8 mouse cellular contexts compared by ENCODE assay signal in genomic region chr16:76370716-76371613, GRCm38 (mm10). TPM values are rescaled to one million over a fixed set of nuclear protein-coding genes. Genes with fewer than 3 reads are reported as not detected.
DNase-seq lines count a peak whose midpoint lies in the region; ATAC-seq and TF ChIP-seq lines count a peak whose summit lies in the region.

No protein-coding gene starts in this region.

- peak overlapping the region; percentile 67 for H3K4me2 ChIP-seq in hindbrain, embryonic 13.5 days
- peak overlapping the region; percentile 60 for H3K4me2 ChIP-seq in midbrain, embryonic 12.5 days (replicated peaks)

- no peaks in the 10 kb centered on the region for H3K36me3 ChIP-seq in hindbrain, embryonic 13.5 days
- H3K36me3 ChIP-seq in midbrain, embryonic 12.5 days: no peaks in the 10 kb centered on the region

- no peak for TF ChIP-seq CTCF in lung, adult 2 months (IDR thresholded peaks at IDR 0.05; ENCODE audit: insufficient read depth, low read length)

- peak overlapping the region; percentile 91 for H3K9ac ChIP-seq in hindbrain, embryonic 13.5 days
- no peak overlapping the region for H3K9ac ChIP-seq in midbrain, embryonic 12.5 days (replicated peaks)

- intact Hi-C loops in gastrocnemius, postnatal 14 days (cut with DNase I; ENCODE audit: low total_unique reads): no loop called here

- H3K4me1 ChIP-seq in lung, adult 2 months (ENCODE audit: control insufficient read depth, insufficient read depth, low read length): peaks cover 11% of the 10 kb centered on the region
- H3K4me1 ChIP-seq in hindbrain, embryonic 13.5 days (replicated peaks): peaks cover 32% of the 10 kb centered on the region
- H3K4me1 ChIP-seq in midbrain, embryonic 12.5 days: peaks cover 17% of the 10 kb centered on the region

- ATAC-seq in hindbrain, embryonic 13.5 days (ENCODE audit: low FRiP score): no peak
- no peak for ATAC-seq in midbrain, embryonic 12.5 days (ENCODE audit: low FRiP score, low read depth)

- 9% methylated on average over 12 of the region's 12 CpGs for WGBS in lung, adult 2 months
- 33% methylated on average over 12 of the region's 12 CpGs for WGBS in hindbrain, embryonic 13.5 days
- 38% methylated on average over 12 of the region's 12 CpGs for WGBS in midbrain, embryonic 12.5 days

- no peaks in the 10 kb centered on the region for H3K27me3 ChIP-seq in hindbrain, embryonic 13.5 days
- 0 out of 2 replicates have a peak, but pooled peaks cover 2% of the 10 kb centered on the region for H3K27me3 ChIP-seq in midbrain, embryonic 12.5 days

- H3K27ac ChIP-seq in hindbrain, embryonic 13.5 days: peak overlapping the region; percentile 1; the same call in 1 of the 2 replicates
- no peak overlapping the region for H3K27ac ChIP-seq in midbrain, embryonic 12.5 days (replicated peaks)

- DNase-seq in lung, adult 2 months: no peak
- no peak for DNase-seq in lung, postnatal 25 days (ENCODE audit: low spot score)
- DNase-seq in c-Kit-positive CD71-positive TER-119-negative erythroid progenitor cells, embryonic 14.5 days (ENCODE audit: low read depth): peak; percentile 42
- DNase-seq in gastrocnemius, postnatal 14 days: no peak
- DNase-seq in thymus, postnatal 4 days: no peak
- no peak for DNase-seq in layer of hippocampus, postnatal 14 days (ENCODE audit: low spot score in 2 of 2)

- H3K4me3 ChIP-seq in lung, adult 2 months (replicated peaks; ENCODE audit: extremely low read depth, low read depth, low read length): peak overlapping the region; percentile 11
- peak overlapping the region; percentile 84 for H3K4me3 ChIP-seq in hindbrain, embryonic 13.5 days
- H3K4me3 ChIP-seq in midbrain, embryonic 12.5 days: peak overlapping the region; percentile 84

- no peak for TF ChIP-seq POLR2A in lung, adult 2 months (IDR thresholded peaks at IDR 0.05; ENCODE audit: borderline replicate concordance, extremely low read depth, low read depth, low read length)

- H3K9me3 ChIP-seq in hindbrain, embryonic 13.5 days: no peaks in the 10 kb centered on the region
- no peaks in the 10 kb centered on the region for H3K9me3 ChIP-seq in midbrain, embryonic 12.5 days

RNA-seq across cellular contexts. Expression of gene Nrip1, which starts 2.7 kb away (rescaled TPM):
- 7.6 and 8.0 TPM in 2 replicates for polyA plus RNA-seq in lung, adult 2 months (2012; rRNA removed)
- 28.0 and 31.2 TPM in 2 replicates for polyA plus RNA-seq in hindbrain, embryonic 13.5 days (2015; fragmentation: Nextera tagmentation; extraction: Ambion mirVana)
- 28.7 and 30.0 TPM in 2 replicates for polyA plus RNA-seq in midbrain, embryonic 12.5 days (2016; fragmentation: Nextera tagmentation; extraction: Ambion mirVana)
- 10 to 100 TPM; 36.7 to 37.0 TPM for total RNA-seq in gastrocnemius, postnatal 14 days (2021)
- total RNA-seq in layer of hippocampus, postnatal 14 days (2021): 10 to 100 TPM; 51.6 to 54.7 TPM

Comparison
In these comparisons a context has a peak if more than half of its experiments do, and no peak if none do; other contexts are left out.
1. H3K4me3 ChIP-seq: peak in every context shown above with its lines; median percentile 84 in hindbrain, embryonic 13.5 days; 84 in midbrain, embryonic 12.5 days; 11 in lung, adult 2 months.